In genomic region chr4:40725554-40725953, GRCm38 (mm10) we compare ENCODE assay signal across 13 mouse cellular contexts. TPM values are rescaled to one million over a fixed set of nuclear protein-coding genes. Genes with fewer than 3 reads are reported as not detected.
DNase-seq lines count a peak whose midpoint lies in the region; ATAC-seq and TF ChIP-seq lines count a peak whose summit lies in the region.
"Had no signal": no experiment of that assay in that cellular context is flagged by ENCODE, and none has a peak within 500 bp of the region (broad histone marks: within the 10 kb centered on the region; RNA-seq: fewer than 3 reads in every experiment).

No protein-coding gene starts in this region.

- H3K4me3 ChIP-seq in intestine, embryonic 14.5 days (ENCODE audit: low read depth, low read length): no peak overlapping the region; the same call in 1 of the 2 replicates
- H3K4me3 ChIP-seq in intestine, embryonic 16.5 days (ENCODE audit: low read length): no peak overlapping the region
- no peak overlapping the region for H3K4me3 ChIP-seq in neural tube, embryonic 12.5 days
- no peak overlapping the region for H3K4me3 ChIP-seq in hindbrain, postnatal 0 days (ENCODE audit: low read length)
- H3K4me3 ChIP-seq in neural tube, embryonic 15.5 days (replicated peaks): no peak overlapping the region

- H3K9me3 ChIP-seq in intestine, embryonic 14.5 days (ENCODE audit: control insufficient read depth, low read length): no peaks in the 10 kb centered on the region
- no peaks in the 10 kb centered on the region for H3K9me3 ChIP-seq in intestine, embryonic 16.5 days (ENCODE audit: control insufficient read depth, low read length)
- no peaks in the 10 kb centered on the region for H3K9me3 ChIP-seq in neural tube, embryonic 12.5 days
- H3K9me3 ChIP-seq in hindbrain, postnatal 0 days (ENCODE audit: low read length): no peaks in the 10 kb centered on the region
- no peaks in the 10 kb centered on the region for H3K9me3 ChIP-seq in neural tube, embryonic 15.5 days (replicated peaks)

- no peak overlapping the region for H3K27ac ChIP-seq in intestine, embryonic 14.5 days (ENCODE audit: low read depth)
- H3K27ac ChIP-seq in intestine, embryonic 16.5 days (ENCODE audit: low read length): no peak overlapping the region
- H3K27ac ChIP-seq in neural tube, embryonic 12.5 days: no peak overlapping the region
- no peak overlapping the region for H3K27ac ChIP-seq in hindbrain, postnatal 0 days
- H3K27ac ChIP-seq in neural tube, embryonic 15.5 days (replicated peaks): no peak overlapping the region
- H3K27ac ChIP-seq: heart, adult 2 months had no signal

- no peak for ATAC-seq in intestine, embryonic 14.5 days (replicated peaks; ENCODE audit: low FRiP score, low TSS enrichment, low read depth)
- ATAC-seq in intestine, embryonic 16.5 days: no peak
- ATAC-seq in neural tube, embryonic 12.5 days (ENCODE audit: low FRiP score, low read depth): no peak
- no peak for ATAC-seq in hindbrain, postnatal 0 days
- ATAC-seq in neural tube, embryonic 15.5 days (ENCODE audit: low FRiP score): no peak

- H3K4me2 ChIP-seq in intestine, embryonic 14.5 days (ENCODE audit: low read length): peak overlapping the region; percentile 85
- H3K4me2 ChIP-seq in intestine, embryonic 16.5 days (ENCODE audit: low read depth, low read length): no peak overlapping the region
- H3K4me2 ChIP-seq in neural tube, embryonic 12.5 days (replicated peaks): peak overlapping the region; percentile 76
- 0 out of 2 replicates have a peak overlapping the region, but pooled peaks have one; percentile 7 for H3K4me2 ChIP-seq in hindbrain, postnatal 0 days (ENCODE audit: low read depth, low read length)
- peak overlapping the region; percentile 73; the same call in 1 of the 2 replicates for H3K4me2 ChIP-seq in neural tube, embryonic 15.5 days

- no peak overlapping the region for H3K9ac ChIP-seq in intestine, embryonic 14.5 days (ENCODE audit: low read length)
- H3K9ac ChIP-seq in intestine, embryonic 16.5 days (ENCODE audit: low read depth, low read length): no peak overlapping the region
- H3K9ac ChIP-seq in neural tube, embryonic 12.5 days: no peak overlapping the region
- no peak overlapping the region for H3K9ac ChIP-seq in hindbrain, postnatal 0 days (replicated peaks; ENCODE audit: low read length)
- H3K9ac ChIP-seq in neural tube, embryonic 15.5 days (replicated peaks): no peak overlapping the region

- peaks cover 64% of the 10 kb centered on the region for H3K36me3 ChIP-seq in intestine, embryonic 14.5 days (ENCODE audit: control insufficient read depth, insufficient read depth, low read length)
- H3K36me3 ChIP-seq in intestine, embryonic 16.5 days (ENCODE audit: control insufficient read depth, insufficient read depth, low read length): peaks cover 4% of the 10 kb centered on the region; the same call in 1 of the 2 replicates
- H3K36me3 ChIP-seq in neural tube, embryonic 12.5 days: peaks cover 54% of the 10 kb centered on the region
- peaks cover 28% of the 10 kb centered on the region; the same call in 1 of the 2 replicates for H3K36me3 ChIP-seq in hindbrain, postnatal 0 days (ENCODE audit: insufficient read depth, low read length)
- H3K36me3 ChIP-seq in neural tube, embryonic 15.5 days: peaks cover 41% of the 10 kb centered on the region

- H3K27me3 ChIP-seq in intestine, embryonic 14.5 days (replicated peaks; ENCODE audit: control insufficient read depth, insufficient read depth, low read length): no peaks in the 10 kb centered on the region
- H3K27me3 ChIP-seq in intestine, embryonic 16.5 days (replicated peaks; ENCODE audit: control insufficient read depth, insufficient read depth, low read length): no peaks in the 10 kb centered on the region
- no peaks in the 10 kb centered on the region for H3K27me3 ChIP-seq in neural tube, embryonic 12.5 days (replicated peaks)
- H3K27me3 ChIP-seq in hindbrain, postnatal 0 days (ENCODE audit: insufficient read depth, low read length): no peaks in the 10 kb centered on the region
- no peaks in the 10 kb centered on the region for H3K27me3 ChIP-seq in neural tube, embryonic 15.5 days (replicated peaks)

- peaks cover 17% of the 10 kb centered on the region for H3K4me1 ChIP-seq in intestine, embryonic 14.5 days (replicated peaks; ENCODE audit: control insufficient read depth, insufficient read depth, low read length)
- peaks cover 20% of the 10 kb centered on the region for H3K4me1 ChIP-seq in intestine, embryonic 16.5 days (ENCODE audit: control insufficient read depth, insufficient read depth, low read length)
- H3K4me1 ChIP-seq in neural tube, embryonic 12.5 days: peaks cover 23% of the 10 kb centered on the region
- H3K4me1 ChIP-seq in hindbrain, postnatal 0 days (ENCODE audit: insufficient read depth, low read length): peaks cover 12% of the 10 kb centered on the region
- H3K4me1 ChIP-seq in neural tube, embryonic 15.5 days: peaks cover 54% of the 10 kb centered on the region

- DNase-seq in intestine, embryonic 14.5 days (ENCODE audit: low spot score): no peak
- no peak for DNase-seq in neural tube, embryonic 10.5 days (ENCODE audit: extremely low spot score, low spot score)
- no peak for DNase-seq in hindbrain, postnatal 0 days (ENCODE audit: low spot score)
- DNase-seq in urinary bladder, postnatal 36 days (ENCODE audit: low spot score in 2 of 2): no peak
- no peak for DNase-seq in layer of hippocampus, adult 18-20 months (ENCODE audit: low spot score in 2 of 2)
- DNase-seq: cerebellum, postnatal 14 days; heart, adult 2 months; kidney, adult 18-20 months; lung, postnatal 14 days; right cerebral cortex, postnatal 25 days had no signal

- TF ChIP-seq CTCF in hindbrain, postnatal 0 days (IDR thresholded peaks at IDR 0.05; ENCODE audit: low read depth): no peak

RNA-seq across cellular contexts. Expression of gene Dnaja1, which starts 3.6 kb away (rescaled TPM):
- 338 and 347 TPM in 2 replicates for polyA plus RNA-seq in intestine, embryonic 14.5 days (2014; fragmentation: Nextera tagmentation; extraction: Ambion mirVana)
- 295 and 316 TPM in 2 replicates for polyA plus RNA-seq in intestine, embryonic 16.5 days (2015; fragmentation: Nextera tagmentation; extraction: Ambion mirVana)
- 690 and 701 TPM in 2 replicates for polyA plus RNA-seq in neural tube, embryonic 12.5 days (2016; fragmentation: Nextera tagmentation; extraction: Ambion mirVana)
- 64.4 and 65.3 TPM in 2 replicates for total RNA-seq in hindbrain, postnatal 0 days (2014; rRNA removed)
- polyA plus RNA-seq in hindbrain, postnatal 0 days (2015; fragmentation: Nextera tagmentation; extraction: Ambion mirVana): 634 and 637 TPM in 2 replicates
- 652 and 681 TPM in 2 replicates for polyA plus RNA-seq in neural tube, embryonic 15.5 days (2015; fragmentation: Nextera tagmentation; extraction: Ambion mirVana)
- 100 to 1,000 TPM; 333 to 347 TPM for total RNA-seq in layer of hippocampus, adult 18-20 months (2021)

RNA-seq across cellular contexts. Expression of gene Aptx, which starts 22.6 kb away (rescaled TPM):
- polyA plus RNA-seq in intestine, embryonic 14.5 days (2014; fragmentation: Nextera tagmentation; extraction: Ambion mirVana): 24.3 and 27.3 TPM in 2 replicates
- polyA plus RNA-seq in intestine, embryonic 16.5 days (2015; fragmentation: Nextera tagmentation; extraction: Ambion mirVana): 21.7 and 22.3 TPM in 2 replicates
- 55.9 and 57.9 TPM in 2 replicates for polyA plus RNA-seq in neural tube, embryonic 12.5 days (2016; fragmentation: Nextera tagmentation; extraction: Ambion mirVana)
- 12.9 and 13.2 TPM in 2 replicates for total RNA-seq in hindbrain, postnatal 0 days (2014; rRNA removed)
- polyA plus RNA-seq in hindbrain, postnatal 0 days (2015; fragmentation: Nextera tagmentation; extraction: Ambion mirVana): 36.0 and 38.3 TPM in 2 replicates
- 41.0 and 41.2 TPM in 2 replicates for polyA plus RNA-seq in neural tube, embryonic 15.5 days (2015; fragmentation: Nextera tagmentation; extraction: Ambion mirVana)
- 10 to 100 TPM; 29.5 to 31.2 TPM for total RNA-seq in layer of hippocampus, adult 18-20 months (2021)

RNA-seq across cellular contexts. Expression of gene Smu1, which starts 32.2 kb away (rescaled TPM):
- 155 and 169 TPM in 2 replicates for polyA plus RNA-seq in intestine, embryonic 14.5 days (2014; fragmentation: Nextera tagmentation; extraction: Ambion mirVana)
- polyA plus RNA-seq in intestine, embryonic 16.5 days (2015; fragmentation: Nextera tagmentation; extraction: Ambion mirVana): 136 and 145 TPM in 2 replicates
- 141 and 145 TPM in 2 replicates for polyA plus RNA-seq in neural tube, embryonic 12.5 days (2016; fragmentation: Nextera tagmentation; extraction: Ambion mirVana)
- total RNA-seq in hindbrain, postnatal 0 days (2014; rRNA removed): 56.2 and 75.1 TPM in 2 replicates
- 104 and 111 TPM in 2 replicates for polyA plus RNA-seq in hindbrain, postnatal 0 days (2015; fragmentation: Nextera tagmentation; extraction: Ambion mirVana)
- 107 and 126 TPM in 2 replicates for polyA plus RNA-seq in neural tube, embryonic 15.5 days (2015; fragmentation: Nextera tagmentation; extraction: Ambion mirVana)
- 10 to 100 TPM; 48.9 to 55.4 TPM for total RNA-seq in layer of hippocampus, adult 18-20 months (2021)
